Mouse (Mus musculus) embryonic facial prominence, embryonic 10.5 days (tissue): ENCODE results near the gene Arhgef3. TPM values are rescaled to one million over a fixed set of nuclear protein-coding genes. Genes with fewer than 3 reads are reported as not detected.
A peak's percentile ranks its signal among the peaks of the same experiment; 100 is the strongest.

Experiments used
- DNase-seq: peaks from one replicate; pipeline ENCODE4 v3.0.0-alpha.2; 2017; ENCODE audit warnings: low spot score
- H3K27ac ChIP-seq: fragments of 300-500 bp; sonication (generic); replicated peaks from 2 replicates; pipeline ENCODE4 v1.5.1; 2016; ENCODE audit warnings: mild to moderate bottlenecking
- H3K27me3 ChIP-seq: fragments of 300-500 bp; sonication (generic); replicated peaks from 2 replicates; pipeline ENCODE4 v1.6.1; 2016; ENCODE audit warnings: low read depth, mild to moderate bottlenecking; ENCODE audit not compliant: poor library complexity, severe bottlenecking
- H3K36me3 ChIP-seq: fragments of 300-500 bp; sonication (generic); replicated peaks from 2 replicates; pipeline ENCODE4 v1.6.1; 2016; ENCODE audit warnings: mild to moderate bottlenecking, moderate library complexity
- H3K4me1 ChIP-seq: fragments of 300-500 bp; sonication (generic); 2 replicates; pipeline ENCODE4 v1.6.1; 2016
- H3K4me3 ChIP-seq: fragments of 300-500 bp; sonication (generic); 2 replicates; pipeline ENCODE4 v1.5.1; 2016; ENCODE audit warnings: mild to moderate bottlenecking, moderate library complexity
- H3K9me3 ChIP-seq: fragments of 300-500 bp; sonication (generic); 2 replicates; pipeline ENCODE4 v1.6.1; 2016; ENCODE audit warnings: mild to moderate bottlenecking
- WGBS: fragments of 180-500 bp; shearing (Covaris S2); methylation state at CpG from one replicate; pipeline ENCODE4 v1.1.7; 2016; 5-methylcytosine and 5-hydroxymethylcytosine counted together
- polyA plus RNA-seq: library from polyadenylated mRNA; unstranded; fragments of >200 nt; fragmentation: Nextera tagmentation; extraction: Ambion mirVana; gene quantifications from 2 replicates; pipeline ENCODE4 v1.2.1, GENCODE M21; 2016

The Arhgef3 gene
- polyA plus RNA-seq, 1 experiment from 2014 or later: 3.8 TPM

- Histone ChIP-seq H3K4me1 (peaks cover 18% of the 10 kb centered on the region), H3K4me3 (no peak overlapping the region)
- WGBS: 78% methylated on average over 5 of the region's 5 CpGs
These were observed 71.2 kb downstream of the Arhgef3 start for GRCm38 (mm10) chr14:27185902-27186301.

GRCm38 (mm10) chr14:27186596-27186995 lies 71.9 kb downstream of the Arhgef3 start:
- Histone ChIP-seq H3K27me3 (no peaks in the 10 kb centered on the region), H3K4me3 (no peak overlapping the region), H3K27ac (no peak overlapping the region), H3K9me3 (no peaks in the 10 kb centered on the region), H3K4me1 (peaks cover 18% of the 10 kb centered on the region), H3K36me3 (no peaks in the 10 kb centered on the region)
- no peak for DNase-seq
- 85% methylated on average over 4 of the region's 4 CpGs for WGBS

More at GRCm38 (mm10) chr14:27185902-27186301, 71.2 kb downstream of the Arhgef3 start:
- Histone ChIP-seq H3K27me3 (no peaks in the 10 kb centered on the region), H3K9me3 (no peaks in the 10 kb centered on the region), H3K36me3 (no peaks in the 10 kb centered on the region), H3K27ac (no peak overlapping the region)
- DNase-seq: no peak

GRCm38 (mm10) chr14:27187025-27187424 lies 72.3 kb downstream of the Arhgef3 start:
- 5% methylated on average over 4 of the region's 4 CpGs for WGBS
- peak; percentile 83 for DNase-seq
- H3K27ac ChIP-seq: no peak overlapping the region

GRCm38 (mm10) chr14:27187885-27188284 lies 73.2 kb downstream of the Arhgef3 start:
- H3K4me1 ChIP-seq: peaks cover 5% of the 10 kb centered on the region
- H3K27me3 ChIP-seq: no peaks in the 10 kb centered on the region
- WGBS: 77% methylated on average over 4 of the region's 4 CpGs
- no peaks in the 10 kb centered on the region for H3K9me3 ChIP-seq
- no peak overlapping the region for H3K27ac ChIP-seq
- no peak for DNase-seq
- H3K36me3 ChIP-seq: no peaks in the 10 kb centered on the region
- no peak overlapping the region for H3K4me3 ChIP-seq

More at GRCm38 (mm10) chr14:27187025-27187424, 72.3 kb downstream of the Arhgef3 start:
- no peak overlapping the region for H3K4me3 ChIP-seq
- peaks cover 14% of the 10 kb centered on the region for H3K4me1 ChIP-seq
- H3K36me3 ChIP-seq: no peaks in the 10 kb centered on the region
- H3K27me3 ChIP-seq: no peaks in the 10 kb centered on the region
- no peaks in the 10 kb centered on the region for H3K9me3 ChIP-seq

GRCm38 (mm10) chr14:27192450-27192849 lies 77.8 kb downstream of the Arhgef3 start:
- no peaks in the 10 kb centered on the region for H3K4me1 ChIP-seq
- 39% methylated on average over 3 of the region's 3 CpGs for WGBS
- no peak overlapping the region for H3K4me3 ChIP-seq
- peak; percentile 51 for DNase-seq
- H3K27ac ChIP-seq: no peak overlapping the region
- H3K9me3 ChIP-seq: no peaks in the 10 kb centered on the region
- H3K36me3 ChIP-seq: no peaks in the 10 kb centered on the region
- no peaks in the 10 kb centered on the region for H3K27me3 ChIP-seq

GRCm38 (mm10) chr14:27196980-27197379 lies 82.3 kb downstream of the Arhgef3 start:
- Histone ChIP-seq H3K9me3 (no peaks in the 10 kb centered on the region), H3K36me3 (no peaks in the 10 kb centered on the region), H3K27ac (no peak overlapping the region), H3K4me1 (peaks cover 8% of the 10 kb centered on the region; the same call in 1 of the 2 replicates), H3K27me3 (no peaks in the 10 kb centered on the region), H3K4me3 (no peak overlapping the region)
- no peak for DNase-seq
- WGBS: 86% methylated on average over 8 of the region's 8 CpGs

- H3K27ac ChIP-seq: no peak overlapping the region
- WGBS: 92% methylated on average over 5 of the region's 5 CpGs
- no peaks in the 10 kb centered on the region for H3K27me3 ChIP-seq
- no peak for DNase-seq
- H3K9me3 ChIP-seq: no peaks in the 10 kb centered on the region
- no peak overlapping the region for H3K4me3 ChIP-seq
- H3K36me3 ChIP-seq: no peaks in the 10 kb centered on the region
- peaks cover 8% of the 10 kb centered on the region; the same call in 1 of the 2 replicates for H3K4me1 ChIP-seq
These were observed 83.9 kb downstream of the Arhgef3 start for GRCm38 (mm10) chr14:27198490-27199089.

- H3K4me3 ChIP-seq: no peak overlapping the region
- peaks cover 8% of the 10 kb centered on the region; the same call in 1 of the 2 replicates for H3K4me1 ChIP-seq
- no peak for DNase-seq
- no peaks in the 10 kb centered on the region for H3K9me3 ChIP-seq
- H3K27me3 ChIP-seq: no peaks in the 10 kb centered on the region
- H3K36me3 ChIP-seq: no peaks in the 10 kb centered on the region
- WGBS: 82% methylated on average over 3 of the region's 3 CpGs
- H3K27ac ChIP-seq: no peak overlapping the region
These were observed 84.4 kb downstream of the Arhgef3 start for GRCm38 (mm10) chr14:27199119-27199518.

GRCm38 (mm10) chr14:27199870-27200269 lies 85.2 kb downstream of the Arhgef3 start:
- H3K4me3 ChIP-seq: no peak overlapping the region
- H3K4me1 ChIP-seq: peaks cover 8% of the 10 kb centered on the region; the same call in 1 of the 2 replicates
- H3K27me3 ChIP-seq: no peaks in the 10 kb centered on the region
- no peaks in the 10 kb centered on the region for H3K9me3 ChIP-seq
- WGBS: 92% methylated on average over 11 of the region's 11 CpGs
- DNase-seq: no peak
- no peaks in the 10 kb centered on the region for H3K36me3 ChIP-seq
- H3K27ac ChIP-seq: no peak overlapping the region

- peaks cover 8% of the 10 kb centered on the region for H3K4me1 ChIP-seq
- no peaks in the 10 kb centered on the region for H3K36me3 ChIP-seq
- no peaks in the 10 kb centered on the region for H3K9me3 ChIP-seq
- WGBS: 75% methylated on average over 12 of the region's 12 CpGs
- no peaks in the 10 kb centered on the region for H3K27me3 ChIP-seq
- DNase-seq: no peak
- no peak overlapping the region for H3K27ac ChIP-seq
- H3K4me3 ChIP-seq: no peak overlapping the region
These were observed 86.3 kb downstream of the Arhgef3 start for GRCm38 (mm10) chr14:27200743-27201576.

GRCm38 (mm10) chr14:27201824-27202223 lies 87.1 kb downstream of the Arhgef3 start:
- DNase-seq: peak; percentile 36
- no peak overlapping the region for H3K27ac ChIP-seq
- no peaks in the 10 kb centered on the region for H3K27me3 ChIP-seq
- no peaks in the 10 kb centered on the region for H3K9me3 ChIP-seq
- H3K4me1 ChIP-seq: peaks cover 8% of the 10 kb centered on the region
- WGBS: 47% methylated on average over 5 of the region's 5 CpGs
- H3K4me3 ChIP-seq: no peak overlapping the region
- H3K36me3 ChIP-seq: no peaks in the 10 kb centered on the region

GRCm38 (mm10) chr14:27204704-27205103 lies 90.0 kb downstream of the Arhgef3 start:
- DNase-seq: no peak
- 89% methylated on average over 2 of the region's 2 CpGs for WGBS
- Histone ChIP-seq H3K36me3 (no peaks in the 10 kb centered on the region), H3K27ac (no peak overlapping the region), H3K9me3 (no peaks in the 10 kb centered on the region), H3K4me1 (peaks cover 8% of the 10 kb centered on the region), H3K4me3 (no peak overlapping the region), H3K27me3 (no peaks in the 10 kb centered on the region)

- Histone ChIP-seq H3K4me1 (peaks cover 5% of the 10 kb centered on the region), H3K4me3 (no peak overlapping the region), H3K9me3 (no peaks in the 10 kb centered on the region), H3K36me3 (no peaks in the 10 kb centered on the region), H3K27ac (no peak overlapping the region), H3K27me3 (no peaks in the 10 kb centered on the region)
- no peak for DNase-seq
These were observed 91.7 kb downstream of the Arhgef3 start for GRCm38 (mm10) chr14:27206443-27206842.
